Mouse (Mus musculus) megakaryocyte, embryonic 14.5 days (primary cell): Measurements from ENCODE around the gene Lats2.

ENCODE experiments used
- FLI1 ChIP-seq: IDR thresholded peaks from 2 replicates; pipeline ENCODE4 v1.6.1; 2012; ENCODE audit warnings: low read length, inconsistent platforms, mixed read lengths
- GATA1 ChIP-seq: IDR thresholded peaks from 3 replicates; pipeline ENCODE4 v1.6.1; 2012; ENCODE audit warnings: mixed read lengths, low read length, inconsistent platforms, borderline replicate concordance

GRCm38 (mm10) chr14:57684579-57684978, 73.6 kb downstream of the Lats2 start:
- TF ChIP-seq GATA1: no peak
- no peak for TF ChIP-seq FLI1
